Mouse (Mus musculus) embryonic facial prominence, embryonic 11.5 days (tissue): ENCODE measurements at regions not wholly inside any gene's neighbourhood (a gene's known extent, or its start where the extent isn't known, plus 50 kb on each side); places are given as distances from the start of the nearest gene placed in this dataset.
"Not testable (repeated sequence)": the region's sequence is repeated elsewhere in the genome, so short reads cannot be mapped to it uniquely, and the experiment has no call there.

Experiments
- ATAC-seq: fragments of 200-750 bp; cut with Nextera tagmentation; replicated peaks from 2 replicates; pipeline ENCODE4 v1.8.0; 2017; ENCODE audit warnings: low read depth; ENCODE audit not compliant: insufficient number of reproducible peaks, low FRiP score, low TSS enrichment
- DNase-seq: peaks from one replicate; pipeline ENCODE4 v3.0.0-alpha.2; 2015; ENCODE audit warnings: low spot score
- H3K27ac ChIP-seq: fragments of 300-500 bp; sonication (generic); replicated peaks from 2 replicates; pipeline ENCODE4 v1.5.1; 2014; ENCODE audit warnings: mild to moderate bottlenecking, low read depth, low read length, control low read depth
- H3K27me3 ChIP-seq: fragments of 300-500 bp; sonication (generic); 2 replicates; pipeline ENCODE4 v1.6.1; 2014; ENCODE audit warnings: mild to moderate bottlenecking, low read length, moderate library complexity, mixed read lengths; ENCODE audit not compliant: control insufficient read depth, insufficient read depth
- H3K36me3 ChIP-seq: fragments of 300-500 bp; sonication (generic); replicated peaks from 2 replicates; pipeline ENCODE4 v1.6.1; 2014; ENCODE audit warnings: low read depth, mild to moderate bottlenecking, low read length, moderate library complexity, mixed read lengths; ENCODE audit not compliant: control insufficient read depth, insufficient read depth
- H3K4me1 ChIP-seq: fragments of 300-500 bp; sonication (generic); 2 replicates; pipeline ENCODE4 v1.6.1; 2014; ENCODE audit warnings: low read length, mixed read lengths; ENCODE audit not compliant: control insufficient read depth, insufficient read depth
- H3K4me2 ChIP-seq: fragments of 300-500 bp; sonication (generic); 2 replicates; pipeline ENCODE4 v1.6.1; 2014; ENCODE audit warnings: low read depth, mild to moderate bottlenecking, control low read depth, low read length, moderate library complexity
- H3K4me3 ChIP-seq: fragments of 300-500 bp; sonication (generic); 2 replicates; pipeline ENCODE4 v1.5.1; 2014; ENCODE audit warnings: low read depth, low read length, control low read depth
- H3K9ac ChIP-seq: fragments of 300-500 bp; sonication (generic); replicated peaks from 2 replicates; pipeline ENCODE4 v1.6.1; 2014; ENCODE audit warnings: mild to moderate bottlenecking, control low read depth, low read length
- H3K9me3 ChIP-seq: fragments of 300-500 bp; sonication (generic); replicated peaks from 2 replicates; pipeline ENCODE4 v1.6.1; 2016; ENCODE audit warnings: mild to moderate bottlenecking, low read length, inconsistent platforms, mixed read lengths; ENCODE audit not compliant: control insufficient read depth
- WGBS: fragments of 180-500 bp; shearing (Covaris S2); extraction: QIAGEN DNeasy Blood & Tissue Kit; methylation state at CpG from one replicate; pipeline ENCODE4 v1.1.7; 2014; 5-methylcytosine and 5-hydroxymethylcytosine counted together

DNA sequence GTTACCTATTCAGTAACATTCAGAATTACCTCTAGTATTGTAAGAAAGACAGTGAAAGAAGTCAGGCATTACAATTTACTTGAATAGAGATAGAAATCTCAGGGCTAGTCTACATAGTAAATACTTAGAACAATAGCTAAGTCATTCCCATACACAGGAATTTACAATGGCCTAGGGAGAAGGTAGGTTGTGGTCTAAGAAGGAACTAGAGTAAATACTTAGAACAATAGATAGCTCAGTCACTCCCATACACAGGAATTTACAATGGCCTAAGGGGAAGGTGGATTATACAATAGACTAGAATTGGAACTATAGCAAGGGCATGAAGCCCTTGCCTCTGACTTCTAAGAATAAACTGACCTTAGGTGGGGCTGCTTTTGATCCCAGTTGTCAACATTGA is 83.0 kb upstream of the Nwd2 start:
- not testable (repeated sequence) for H3K9me3 ChIP-seq, H3K4me1 ChIP-seq, ATAC-seq, H3K27me3 ChIP-seq, H3K9ac ChIP-seq, H3K36me3 ChIP-seq, H3K27ac ChIP-seq, DNase-seq, H3K4me3 ChIP-seq, H3K4me2 ChIP-seq

DNA sequence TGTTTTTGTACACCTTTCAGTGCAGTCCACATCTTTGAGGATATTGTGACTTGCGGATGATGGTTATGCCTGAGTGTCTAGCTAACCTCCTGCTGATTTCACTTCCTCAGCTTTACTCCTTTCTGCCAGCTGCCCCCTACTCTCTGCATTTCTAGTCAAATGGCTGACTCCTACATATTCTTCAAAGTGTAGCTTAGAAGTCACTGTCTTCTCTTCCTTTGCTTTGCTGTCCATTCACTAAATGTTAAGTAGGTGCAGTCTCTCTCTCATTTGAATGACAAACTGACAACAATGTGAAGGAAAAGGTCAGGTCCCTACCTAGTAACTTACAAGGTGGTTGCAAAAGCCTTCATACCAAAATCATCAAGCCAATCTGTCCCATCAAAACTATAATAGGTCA is 73.5 kb upstream of the Nwd2 start:
- no peak for ATAC-seq
- Histone ChIP-seq H3K27me3 (no peaks in the 10 kb centered on the region), H3K27ac (no peak overlapping the region), H3K9me3 (no peaks in the 10 kb centered on the region), H3K4me1 (no peaks in the 10 kb centered on the region), H3K36me3 (no peaks in the 10 kb centered on the region), H3K4me2 (no peak overlapping the region), H3K9ac (no peak overlapping the region), H3K4me3 (no peak overlapping the region)
- 100% methylated on average over 1 of the region's 1 CpGs for WGBS
- no peak for DNase-seq

DNA sequence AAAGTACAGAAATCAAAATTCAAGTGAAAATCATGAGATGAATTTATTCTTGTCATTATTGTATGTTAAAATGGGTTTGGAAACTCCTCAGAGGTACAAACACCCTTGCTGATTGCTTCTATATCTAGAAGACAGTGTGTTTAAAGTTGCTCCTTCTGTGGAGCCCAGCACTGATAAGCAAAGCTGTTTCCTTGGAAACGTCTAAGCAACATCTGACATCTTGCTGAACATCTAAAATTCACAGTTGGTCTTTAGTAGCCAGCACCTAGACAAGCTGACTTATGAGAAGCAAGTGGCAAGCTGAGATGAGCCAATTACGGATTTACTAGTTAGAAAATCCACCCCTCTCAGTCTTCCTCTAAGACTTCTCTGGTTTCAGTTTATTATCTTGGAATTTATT is 69.5 kb upstream of the Nwd2 start:
- WGBS = 70% methylated on average over 2 of the region's 2 CpGs
- Histone ChIP-seq H3K4me1 (no peaks in the 10 kb centered on the region), H3K27me3 (no peaks in the 10 kb centered on the region), H3K9ac (no peak overlapping the region), H3K36me3 (no peaks in the 10 kb centered on the region), H3K4me3 (no peak overlapping the region), H3K27ac (no peak overlapping the region), H3K4me2 (no peak overlapping the region), H3K9me3 (no peaks in the 10 kb centered on the region)
- DNase-seq = no peak
- ATAC-seq = no peak

DNA sequence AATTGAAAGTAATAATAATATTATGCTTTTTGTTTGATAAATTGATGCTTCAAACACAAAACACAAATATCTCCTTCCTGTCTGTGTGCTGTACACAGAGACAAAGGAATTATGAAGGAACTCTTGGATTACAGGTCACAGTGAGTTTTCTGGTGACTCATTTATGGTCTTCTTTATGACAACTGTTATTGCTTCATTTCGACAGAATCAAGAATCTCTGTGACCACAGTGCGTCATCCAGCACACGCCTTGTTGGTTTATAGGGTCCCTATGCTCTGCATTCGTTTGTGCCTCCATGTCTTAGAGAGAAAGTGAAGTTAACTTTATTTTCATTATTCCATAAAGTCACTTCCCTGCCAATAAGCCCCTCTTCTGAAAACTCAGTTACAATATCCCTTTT is 61.9 kb upstream of the Nwd2 start:
- no peak for ATAC-seq
- H3K27ac ChIP-seq = no peak overlapping the region
- no peaks in the 10 kb centered on the region for H3K4me1 ChIP-seq
- no peaks in the 10 kb centered on the region for H3K9me3 ChIP-seq
- H3K27me3 ChIP-seq = no peaks in the 10 kb centered on the region
- WGBS = 85% methylated on average over 4 of the region's 4 CpGs
- H3K4me2 ChIP-seq = no peak overlapping the region
- no peak overlapping the region for H3K4me3 ChIP-seq
- no peaks in the 10 kb centered on the region for H3K36me3 ChIP-seq
- DNase-seq = no peak
- no peak overlapping the region for H3K9ac ChIP-seq

DNA sequence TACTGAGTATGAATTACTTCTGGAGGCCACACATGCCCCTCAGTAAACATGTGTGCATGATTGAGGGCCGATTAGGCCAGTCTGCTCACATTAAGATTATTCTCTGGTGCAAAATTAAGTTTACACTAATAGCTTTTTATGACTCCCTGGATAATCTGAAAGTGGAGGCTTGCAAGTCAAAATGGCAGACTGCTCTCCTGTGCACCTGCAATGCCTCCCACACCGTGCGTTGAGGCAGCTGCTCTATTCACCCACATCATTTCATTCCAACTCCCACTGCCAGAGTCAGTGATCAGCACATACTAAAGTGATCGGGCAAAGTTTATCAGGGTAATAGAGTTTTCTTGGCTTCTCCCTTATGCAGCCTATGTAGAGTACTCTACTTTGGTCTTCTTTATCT is 61.0 kb upstream of the Nwd2 start:
- no peaks in the 10 kb centered on the region for H3K36me3 ChIP-seq
- H3K9me3 ChIP-seq = no peaks in the 10 kb centered on the region
- H3K4me1 ChIP-seq = no peaks in the 10 kb centered on the region
- H3K4me3 ChIP-seq = no peak overlapping the region
- H3K9ac ChIP-seq = no peak overlapping the region
- no peak for ATAC-seq
- H3K27ac ChIP-seq = no peak overlapping the region
- no peaks in the 10 kb centered on the region for H3K27me3 ChIP-seq
- no peak for DNase-seq
- WGBS = 86% methylated on average over 4 of the region's 4 CpGs
- H3K4me2 ChIP-seq = no peak overlapping the region
